Mouse (Mus musculus) heart, embryonic 15.5 days (tissue): ENCODE measurements around the gene Cxcl15. TPM values are rescaled to one million over a fixed set of nuclear protein-coding genes. Genes with fewer than 3 reads are reported as not detected.
"Not testable (repeated sequence)": the region's sequence is repeated elsewhere in the genome, so short reads cannot be mapped to it uniquely, and the experiment has no call there.

Experiments used
- ATAC-seq: fragments of 200-750 bp; cut with Nextera tagmentation; replicated peaks from 2 replicates; pipeline ENCODE4 v1.8.0; 2017; ENCODE audit warnings: low read depth, moderate TSS enrichment; ENCODE audit not compliant: insufficient number of reproducible peaks, insufficient read depth, low FRiP score
- H3K27ac ChIP-seq: fragments of 300-500 bp; sonication (generic); 2 replicates; pipeline ENCODE4 v1.5.1; 2015; ENCODE audit warnings: mild to moderate bottlenecking, inconsistent platforms
- H3K27me3 ChIP-seq: fragments of 300-500 bp; sonication (generic); 2 replicates; pipeline ENCODE4 v1.6.1; 2015; ENCODE audit warnings: inconsistent platforms
- H3K36me3 ChIP-seq: fragments of 300-500 bp; sonication (generic); 2 replicates; pipeline ENCODE4 v1.6.1; 2015; ENCODE audit warnings: mild to moderate bottlenecking, inconsistent platforms
- H3K4me1 ChIP-seq: fragments of 300-500 bp; sonication (generic); replicated peaks from 2 replicates; pipeline ENCODE4 v1.6.1; 2015; ENCODE audit warnings: inconsistent platforms
- H3K4me2 ChIP-seq: fragments of 300-500 bp; sonication (generic); 2 replicates; pipeline ENCODE4 v1.6.1; 2015; ENCODE audit warnings: inconsistent platforms, mild to moderate bottlenecking, moderate library complexity
- H3K4me3 ChIP-seq: fragments of 300-500 bp; sonication (generic); 2 replicates; pipeline ENCODE4 v1.5.1; 2015; ENCODE audit warnings: mild to moderate bottlenecking, inconsistent platforms
- H3K9ac ChIP-seq: fragments of 300-500 bp; sonication (generic); 2 replicates; pipeline ENCODE4 v1.6.1; 2015; ENCODE audit warnings: mild to moderate bottlenecking, inconsistent platforms
- H3K9me3 ChIP-seq: fragments of 300-500 bp; sonication (generic); replicated peaks from 2 replicates; pipeline ENCODE4 v1.6.1; 2016; ENCODE audit warnings: inconsistent platforms
- WGBS: fragments of 180-500 bp; shearing (Covaris S2); methylation state at CpG from one replicate; pipeline ENCODE4 v1.1.7; 2015; ENCODE audit warnings: mixed read lengths; 5-methylcytosine and 5-hydroxymethylcytosine counted together
- microRNA-seq: library from miRNA; unstranded; fragments of <30 nt; microRNA quantifications from one replicate; pipeline ENCODE4, GENCODE M21; 2016
- polyA plus RNA-seq: library from polyadenylated mRNA; unstranded; fragments of >200 nt; fragmentation: Nextera tagmentation; extraction: Ambion mirVana; gene quantifications from 2 replicates; pipeline ENCODE4 v1.2.1, GENCODE M21; 2015

Cxcl15 gene
- polyA plus RNA-seq, 1 experiment from 2014 or later = 0.20 TPM

DNA sequence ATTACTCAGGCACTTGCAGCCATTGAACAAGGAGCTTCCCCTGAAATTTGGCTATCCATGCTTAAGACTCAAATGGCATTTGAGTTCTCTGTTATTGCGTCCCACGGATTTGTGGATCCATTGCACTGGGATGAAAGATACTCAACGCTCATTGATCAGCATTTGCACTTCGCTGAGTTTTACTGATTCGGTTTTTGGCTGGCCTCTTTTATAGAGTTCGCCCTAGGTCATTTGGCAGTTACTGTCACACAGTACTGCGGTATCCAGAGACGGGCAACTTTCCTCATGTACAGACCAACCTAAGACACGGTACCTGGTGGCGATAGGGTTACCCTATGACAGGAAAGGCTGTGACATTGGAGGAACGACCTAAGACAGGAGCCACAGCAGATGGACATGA, 57.1 kb downstream of the Cxcl15 start:
- H3K4me3 ChIP-seq, ATAC-seq, H3K9ac ChIP-seq, H3K27ac ChIP-seq, H3K4me1 ChIP-seq, H3K36me3 ChIP-seq, H3K9me3 ChIP-seq, H3K4me2 ChIP-seq, H3K27me3 ChIP-seq: not testable (repeated sequence)
- 91% methylated on average over 11 of the region's 11 CpGs for WGBS

Small RNAs within 50 kb of the gene (microRNA-seq; reads per million reads assigned to microRNA genes)
- not detected for gene Gm24322

Other genes with a start within 250 kb of the Cxcl15 start
- not detected in 2 replicates for gene 5830473C10Rik, start 233.4 kb upstream of the Cxcl15 start, polyA plus RNA-seq
- 0.49 and 2.4 TPM in 2 replicates for gene Rassf6, start 153.9 kb upstream of the Cxcl15 start, polyA plus RNA-seq
- gene Cxcl5, start 35.2 kb upstream of the Cxcl15 start, polyA plus RNA-seq = not detected in 2 replicates
- 4.2 and 5.4 TPM in 2 replicates for gene Ppbp, start 26.0 kb upstream of the Cxcl15 start, polyA plus RNA-seq
- 45.6 and 47.9 TPM in 2 replicates for gene Pf4, start 22.1 kb upstream of the Cxcl15 start, polyA plus RNA-seq
- gene Cxcl3, start 8.4 kb upstream of the Cxcl15 start, polyA plus RNA-seq = not detected in 2 replicates
- gene Cxcl1, start 96.7 kb downstream of the Cxcl15 start, polyA plus RNA-seq = 0.94 and 1.0 TPM in 2 replicates
- not detected in 2 replicates for gene Cxcl2, start 109.3 kb downstream of the Cxcl15 start, polyA plus RNA-seq
- 24.0 and 31.0 TPM in 2 replicates for gene Mthfd2l, start 136.6 kb downstream of the Cxcl15 start, polyA plus RNA-seq
- gene Epgn, start 232.9 kb downstream of the Cxcl15 start, polyA plus RNA-seq = 0.14 and 0.15 TPM in 2 replicates